Mouse (Mus musculus): ENCODE results near the gene Dlk2. TPM values are rescaled to one million over a fixed set of nuclear protein-coding genes. Genes with fewer than 3 reads are reported as not detected.

The Dlk2 gene
- 0.30 TPM for polyA plus RNA-seq (2014; fragmentation: Illumina TruSeq; extraction: RNeasy Lipid Tissue Mini Kit (QIAGEN cat#74804); ENCODE audit: insufficient read depth, low read depth, low replicate concordance)

DNA sequence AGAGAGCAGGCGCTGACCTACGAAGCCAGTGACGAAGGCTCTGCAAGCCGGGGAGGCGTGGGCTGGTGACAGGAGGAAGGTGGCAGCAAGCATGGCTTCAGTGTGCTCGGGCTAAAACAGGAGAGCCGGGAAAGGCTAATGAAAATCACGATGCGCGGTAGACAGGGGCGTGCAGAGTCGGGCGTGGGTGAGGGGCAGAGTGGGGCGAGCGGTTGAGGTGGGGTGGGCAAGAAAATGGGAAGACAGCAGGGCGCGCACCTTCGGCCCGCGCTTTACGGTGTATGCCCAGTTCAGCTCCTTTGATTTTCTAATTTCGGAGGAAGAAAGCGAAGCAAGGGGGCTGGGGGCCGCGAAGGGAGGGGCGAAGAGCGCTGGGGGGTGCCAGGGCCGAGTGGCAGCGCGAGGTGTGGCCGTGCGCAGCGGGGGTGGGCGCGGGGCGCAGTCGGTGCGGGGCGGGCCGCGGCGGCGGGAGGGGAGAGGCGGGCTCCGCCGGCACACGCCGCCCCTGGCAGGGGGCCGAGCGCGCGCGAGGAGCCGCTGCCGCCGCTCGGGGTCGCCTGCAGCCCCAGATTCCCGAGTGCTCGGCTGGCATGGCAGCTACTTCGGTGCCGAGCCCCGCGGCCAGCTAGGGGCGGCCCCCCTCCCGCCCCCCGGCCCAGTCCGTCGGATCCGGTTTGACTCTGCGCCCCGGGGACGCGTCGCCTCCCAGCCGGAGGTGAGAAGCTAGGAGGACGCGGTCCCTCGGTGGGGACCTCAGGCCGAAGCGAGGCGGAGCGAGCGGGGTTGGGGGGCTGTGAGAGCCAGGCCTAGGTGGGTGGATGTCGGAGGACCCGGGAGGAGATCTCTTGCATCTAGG, at the start of gene Dlk2:
Gene Dlk2 (plus strand): TSS at position 58 of the 856 bp plus-strand sequence.

DNA sequence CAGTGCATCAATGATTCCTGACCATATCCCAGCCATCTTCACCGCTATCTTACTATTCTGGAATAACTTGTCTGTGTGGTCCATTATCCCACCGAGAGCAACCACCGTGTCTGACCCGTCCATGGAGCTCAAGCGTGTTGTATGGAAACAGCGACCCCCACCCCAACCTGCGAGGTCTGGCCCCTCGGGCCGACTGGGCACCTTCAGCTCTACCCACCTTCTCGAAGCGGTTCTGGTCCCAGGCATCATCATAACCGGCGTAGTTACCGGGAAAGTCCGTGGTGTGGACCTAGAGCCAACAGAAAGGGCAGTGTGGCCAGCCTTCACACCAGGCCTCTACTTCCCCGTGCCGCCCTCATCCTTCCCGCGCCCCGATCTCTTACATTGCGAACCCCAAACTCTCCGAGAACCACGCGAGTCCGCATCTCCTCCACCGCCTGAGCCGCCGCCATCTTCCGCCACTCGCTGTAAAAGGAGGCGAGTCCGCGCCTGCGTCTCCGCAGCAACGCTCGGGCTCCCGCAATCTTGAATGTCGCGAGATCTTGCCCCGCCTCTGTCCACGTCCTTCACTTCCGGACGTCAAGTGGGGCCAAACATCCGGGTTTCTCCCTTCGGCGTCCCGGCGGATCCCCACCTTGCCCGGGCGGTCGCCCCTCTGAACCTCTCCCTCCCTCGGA, 49.6 kb upstream of the Dlk2 start, which contains the start of the genes Polr1c and Yipf3:
Gene Polr1c (minus strand): TSS at position 543 of the 677 bp plus-strand sequence.
Gene Yipf3 (plus strand): TSS at position 569 of the 677 bp plus-strand sequence.

DNA sequence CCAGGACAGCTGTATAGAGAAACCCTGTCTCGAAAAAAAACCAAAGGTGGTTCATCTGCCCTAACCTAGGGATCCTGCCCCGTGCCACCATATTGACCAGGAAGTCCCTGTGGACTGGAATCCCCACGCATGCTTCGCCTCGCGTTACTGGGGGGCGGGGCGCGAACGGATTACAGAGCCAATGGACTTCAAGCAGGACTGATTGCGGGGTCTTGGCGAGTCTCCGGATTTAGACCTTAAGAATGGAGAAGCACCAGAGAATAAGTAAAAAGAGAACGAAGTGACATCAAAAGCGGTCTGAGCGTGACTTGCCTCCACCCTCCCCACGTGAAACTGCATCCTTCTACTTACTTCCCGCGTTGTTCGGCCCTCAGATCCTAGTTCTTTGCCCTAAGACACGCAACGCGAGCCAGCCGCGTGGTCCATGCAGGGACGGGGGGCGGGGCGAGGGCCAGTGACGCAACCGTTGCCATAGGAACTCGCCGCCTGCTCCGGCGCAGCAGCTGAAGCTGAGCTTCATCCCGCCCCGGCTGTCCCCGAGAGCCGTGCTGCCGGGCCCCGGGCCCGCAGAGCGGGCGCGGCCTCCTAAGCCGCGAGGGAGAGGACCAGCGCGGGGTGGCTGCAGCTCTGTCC, 43.7 kb upstream of the Dlk2 start, which contains the start of gene Lrrc73:
Gene Lrrc73 (plus strand): TSS at position 80 of the 633 bp plus-strand sequence.

DNA sequence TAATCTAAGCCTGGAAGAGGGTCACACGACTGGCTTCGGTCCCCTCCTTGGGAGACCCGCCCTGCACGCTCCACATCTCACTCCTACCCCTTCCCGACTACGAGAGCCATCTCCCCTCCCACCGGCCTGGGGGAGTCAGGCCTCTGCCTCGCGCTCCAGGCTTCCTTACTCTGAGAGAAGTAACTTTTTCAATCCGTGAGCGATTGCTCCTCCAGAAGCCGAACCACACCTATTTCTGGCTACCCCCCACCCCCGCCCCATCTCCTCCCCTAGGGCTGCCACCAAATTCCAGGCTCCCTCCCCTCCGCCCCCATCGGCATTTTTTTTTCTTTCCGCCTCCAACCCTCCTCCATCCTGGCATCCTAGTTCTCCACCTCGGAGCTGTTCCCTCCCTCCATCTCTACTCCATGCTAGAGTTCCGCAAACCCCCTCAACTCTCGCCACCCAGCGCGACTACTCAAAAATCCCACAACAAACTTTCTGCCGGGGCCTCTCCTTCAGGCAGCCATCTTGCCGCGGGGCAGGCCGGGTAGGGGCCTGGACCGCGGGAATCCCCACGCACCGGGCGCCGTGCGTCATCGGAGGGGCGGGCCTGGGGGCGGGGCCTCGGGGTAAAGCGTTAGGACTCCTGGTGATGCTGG, 14.6 kb upstream of the Dlk2 start, which contains the start of gene Tjap1:
Gene Tjap1 (minus strand): TSS at position 544 of the 641 bp plus-strand sequence.

DNA sequence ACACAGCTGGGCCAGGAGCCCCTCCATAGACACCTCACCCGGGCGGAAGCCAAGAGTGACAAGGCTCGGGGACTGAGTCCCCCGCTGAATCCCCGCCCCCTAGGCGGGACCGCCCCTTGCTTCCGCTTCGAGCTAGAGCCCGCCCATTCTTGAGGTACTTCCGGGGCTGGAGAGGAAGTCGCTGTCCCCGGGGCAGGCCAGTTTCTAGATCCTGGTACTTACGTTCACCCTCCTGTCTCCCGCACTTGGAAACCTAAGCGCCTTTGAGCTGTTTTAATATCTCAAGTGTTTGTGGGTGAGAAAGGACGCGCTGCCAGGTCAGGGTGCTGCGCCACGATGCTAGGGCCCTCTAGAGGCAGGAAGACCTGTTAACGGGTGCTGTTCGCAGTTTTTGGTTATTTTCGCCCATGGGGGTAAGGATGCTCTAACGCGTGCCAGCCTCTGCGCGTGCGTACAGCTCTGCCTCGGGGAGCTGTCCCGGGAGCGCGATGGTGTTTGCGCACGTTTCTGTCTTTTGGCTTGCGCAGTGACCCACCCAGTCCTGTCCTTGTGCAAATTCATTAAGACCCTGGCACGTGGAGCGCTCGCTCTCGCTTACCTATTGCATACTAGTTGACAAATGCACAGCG, 30.8 kb downstream of the Dlk2 start, which contains the start of gene Abcc10:
Gene Abcc10 (minus strand): TSS at position 447 of the 629 bp plus-strand sequence.

Other genes with a start within 250 kb of the Dlk2 start
- 70.9 TPM for gene Mrps18a, start 186.4 kb upstream of the Dlk2 start, polyA plus RNA-seq (2014; fragmentation: Illumina TruSeq; extraction: RNeasy Lipid Tissue Mini Kit (QIAGEN cat#74804); ENCODE audit: insufficient read depth, low read depth, low replicate concordance)
- 26.4 TPM for gene Rsph9, start 153.2 kb upstream of the Dlk2 start, polyA plus RNA-seq (2014; fragmentation: Illumina TruSeq; extraction: RNeasy Lipid Tissue Mini Kit (QIAGEN cat#74804); ENCODE audit: insufficient read depth, low read depth, low replicate concordance)
- 18.3 TPM for gene Mad2l1bp, start 143.9 kb upstream of the Dlk2 start, polyA plus RNA-seq (2014; fragmentation: Illumina TruSeq; extraction: RNeasy Lipid Tissue Mini Kit (QIAGEN cat#74804); ENCODE audit: insufficient read depth, low read depth, low replicate concordance)
- gene Gtpbp2, start 136.4 kb upstream of the Dlk2 start, polyA plus RNA-seq (2014; fragmentation: Illumina TruSeq; extraction: RNeasy Lipid Tissue Mini Kit (QIAGEN cat#74804); ENCODE audit: insufficient read depth, low read depth, low replicate concordance): 35.6 TPM
- gene Polh, start 94.8 kb upstream of the Dlk2 start, polyA plus RNA-seq (2014; fragmentation: Illumina TruSeq; extraction: RNeasy Lipid Tissue Mini Kit (QIAGEN cat#74804); ENCODE audit: insufficient read depth, low read depth, low replicate concordance): 4.1 TPM
- gene Xpo5, start 94.6 kb upstream of the Dlk2 start, polyA plus RNA-seq (2014; fragmentation: Illumina TruSeq; extraction: RNeasy Lipid Tissue Mini Kit (QIAGEN cat#74804); ENCODE audit: insufficient read depth, low read depth, low replicate concordance): 11.6 TPM
- gene Polr1c, start 49.4 kb upstream of the Dlk2 start, polyA plus RNA-seq (2014; fragmentation: Illumina TruSeq; extraction: RNeasy Lipid Tissue Mini Kit (QIAGEN cat#74804); ENCODE audit: insufficient read depth, low read depth, low replicate concordance): 50.4 TPM
- 85.3 TPM for gene Yipf3, start 49.3 kb upstream of the Dlk2 start, polyA plus RNA-seq (2014; fragmentation: Illumina TruSeq; extraction: RNeasy Lipid Tissue Mini Kit (QIAGEN cat#74804); ENCODE audit: insufficient read depth, low read depth, low replicate concordance)
- gene Lrrc73, start 43.9 kb upstream of the Dlk2 start, polyA plus RNA-seq (2014; fragmentation: Illumina TruSeq; extraction: RNeasy Lipid Tissue Mini Kit (QIAGEN cat#74804); ENCODE audit: insufficient read depth, low read depth, low replicate concordance): 3.4 TPM
- 10.1 TPM for gene Tjap1, start 14.4 kb upstream of the Dlk2 start, polyA plus RNA-seq (2014; fragmentation: Illumina TruSeq; extraction: RNeasy Lipid Tissue Mini Kit (QIAGEN cat#74804); ENCODE audit: insufficient read depth, low read depth, low replicate concordance)
- 2.1 TPM for gene Abcc10, start 30.9 kb downstream of the Dlk2 start, polyA plus RNA-seq (2014; fragmentation: Illumina TruSeq; extraction: RNeasy Lipid Tissue Mini Kit (QIAGEN cat#74804); ENCODE audit: insufficient read depth, low read depth, low replicate concordance)
- 2.9 TPM for gene Zfp318, start 86.3 kb downstream of the Dlk2 start, polyA plus RNA-seq (2014; fragmentation: Illumina TruSeq; extraction: RNeasy Lipid Tissue Mini Kit (QIAGEN cat#74804); ENCODE audit: insufficient read depth, low read depth, low replicate concordance)
- gene Crip3, start 131.5 kb downstream of the Dlk2 start, polyA plus RNA-seq (2014; fragmentation: Illumina TruSeq; extraction: RNeasy Lipid Tissue Mini Kit (QIAGEN cat#74804); ENCODE audit: insufficient read depth, low read depth, low replicate concordance): 1.1 TPM
- gene Slc22a7, start 141.0 kb downstream of the Dlk2 start, polyA plus RNA-seq (2014; fragmentation: Illumina TruSeq; extraction: RNeasy Lipid Tissue Mini Kit (QIAGEN cat#74804); ENCODE audit: insufficient read depth, low read depth, low replicate concordance): not detected
- not detected for gene Ttbk1, start 190.3 kb downstream of the Dlk2 start, polyA plus RNA-seq (2014; fragmentation: Illumina TruSeq; extraction: RNeasy Lipid Tissue Mini Kit (QIAGEN cat#74804); ENCODE audit: insufficient read depth, low read depth, low replicate concordance)
- 1.7 TPM for gene Dnph1, start 199.3 kb downstream of the Dlk2 start, polyA plus RNA-seq (2014; fragmentation: Illumina TruSeq; extraction: RNeasy Lipid Tissue Mini Kit (QIAGEN cat#74804); ENCODE audit: insufficient read depth, low read depth, low replicate concordance)
- 9.1 TPM for gene Cul9, start 249.0 kb downstream of the Dlk2 start, polyA plus RNA-seq (2014; fragmentation: Illumina TruSeq; extraction: RNeasy Lipid Tissue Mini Kit (QIAGEN cat#74804); ENCODE audit: insufficient read depth, low read depth, low replicate concordance)